Mouse (Mus musculus) liver, embryonic 14 days (tissue): ENCODE results near the gene Trappc6a. TPM values are rescaled to one million over a fixed set of nuclear protein-coding genes. Genes with fewer than 3 reads are reported as not detected.

Experiments used
- polyA plus RNA-seq: library from polyadenylated mRNA; depleted of rRNA; stranded (reverse); fragments of >200 nt; gene quantifications from 2 replicates; pipeline ENCODE4 v1.2.3, GENCODE M21; 2012; rRNA removed

The Trappc6a gene
- 19.8 and 25.1 TPM in 2 replicates for polyA plus RNA-seq

DNA sequence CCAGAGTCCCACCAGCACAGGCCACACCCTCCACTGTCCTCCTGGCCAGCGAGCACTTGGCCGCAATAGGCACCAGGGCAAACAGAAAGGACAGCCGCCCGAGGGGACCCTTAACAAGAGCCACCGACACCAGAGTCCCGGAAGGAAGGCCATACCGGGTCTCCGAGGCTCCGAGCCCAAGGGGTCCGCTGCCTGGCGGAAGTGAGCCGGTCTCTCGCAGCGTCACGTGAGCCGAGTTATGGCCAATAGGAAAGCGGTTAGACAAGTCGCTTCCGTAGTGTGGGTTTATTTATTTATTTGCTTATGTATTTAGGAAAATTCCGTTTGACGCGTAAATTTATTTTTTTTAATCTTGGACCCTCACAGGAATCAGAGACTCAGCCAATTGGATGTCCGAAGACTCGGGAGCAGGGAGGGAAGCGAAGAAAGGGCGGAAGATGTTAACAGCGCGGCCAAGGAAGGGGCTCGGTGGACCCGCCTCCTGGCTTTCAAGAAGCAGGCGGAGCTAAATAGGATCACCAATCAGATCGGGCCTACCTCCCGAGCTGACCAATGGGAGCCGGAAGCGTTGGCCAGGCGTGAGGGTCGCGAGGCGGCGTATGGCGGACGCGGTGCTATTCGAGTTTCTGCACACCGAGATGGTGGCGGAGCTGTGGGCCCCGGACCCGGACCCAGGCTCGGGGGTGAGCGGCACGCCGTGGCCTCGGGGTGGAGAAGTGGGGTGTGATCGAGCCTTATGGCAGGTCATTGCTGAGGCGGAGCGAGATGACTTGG, at the start of gene Trappc6a, which contains the start of gene Bloc1s3:
Gene Trappc6a (plus strand): TSS at position 246 of the 774 bp plus-strand sequence.
Gene Bloc1s3 (minus strand): TSS at position 218 of the 774 bp plus-strand sequence.

DNA sequence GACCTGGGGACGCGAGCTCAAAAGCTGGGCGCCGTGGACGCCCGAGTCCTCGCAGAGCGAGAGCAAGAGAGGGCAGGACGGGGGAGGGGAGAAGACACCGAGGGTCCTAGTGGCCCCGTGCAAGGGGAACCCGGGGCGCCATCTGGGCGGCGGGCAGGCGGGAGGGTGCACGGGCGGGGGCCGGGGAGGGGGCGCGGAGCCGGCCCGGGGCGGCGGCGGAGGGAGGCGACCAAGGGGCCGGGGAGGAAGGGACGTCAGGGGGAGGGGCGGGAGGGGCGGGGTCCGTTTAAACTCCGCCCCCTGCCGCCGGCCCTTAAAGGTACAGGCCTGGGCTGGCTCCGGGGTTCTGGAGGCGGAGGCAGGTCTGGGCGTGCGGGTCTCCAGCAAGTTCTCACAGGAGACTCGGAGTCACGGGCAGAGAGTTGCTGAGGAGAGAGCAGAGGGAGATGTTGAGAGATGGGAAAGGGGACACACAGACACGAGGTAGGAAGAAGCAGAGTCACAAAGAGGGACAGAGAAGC, 49.5 kb upstream of the Trappc6a start, which contains the start of gene Mark4:
Gene Mark4 (minus strand): TSS at position 231 of the 521 bp plus-strand sequence.

DNA sequence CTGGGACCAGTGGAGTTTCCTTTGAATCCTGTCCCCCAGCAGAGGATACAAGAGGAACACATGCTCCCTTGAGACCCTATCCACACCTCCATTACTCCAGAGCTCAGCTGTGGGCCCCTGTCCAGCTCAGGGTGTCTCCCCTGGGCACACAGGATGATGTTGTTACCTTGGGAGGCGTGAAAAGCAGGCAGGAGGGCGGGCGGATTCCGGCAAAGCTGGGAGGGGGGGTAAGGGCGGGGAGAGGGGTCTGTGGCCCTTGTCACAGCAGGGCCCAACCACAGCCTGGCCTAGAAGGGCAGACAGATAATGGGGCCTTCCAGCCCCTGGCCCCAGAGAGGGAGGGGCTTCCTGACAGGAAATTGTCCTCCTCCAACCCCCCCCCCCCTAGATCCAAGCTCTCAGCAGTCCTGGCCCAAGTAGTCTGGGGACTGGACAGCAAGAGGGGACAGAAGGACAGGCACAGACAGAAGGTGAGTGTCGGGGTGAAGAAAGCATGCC, 45.3 kb upstream of the Trappc6a start, which contains the start of gene Exoc3l2:
Gene Exoc3l2 (plus strand): TSS at position 448 of the 498 bp plus-strand sequence.

DNA sequence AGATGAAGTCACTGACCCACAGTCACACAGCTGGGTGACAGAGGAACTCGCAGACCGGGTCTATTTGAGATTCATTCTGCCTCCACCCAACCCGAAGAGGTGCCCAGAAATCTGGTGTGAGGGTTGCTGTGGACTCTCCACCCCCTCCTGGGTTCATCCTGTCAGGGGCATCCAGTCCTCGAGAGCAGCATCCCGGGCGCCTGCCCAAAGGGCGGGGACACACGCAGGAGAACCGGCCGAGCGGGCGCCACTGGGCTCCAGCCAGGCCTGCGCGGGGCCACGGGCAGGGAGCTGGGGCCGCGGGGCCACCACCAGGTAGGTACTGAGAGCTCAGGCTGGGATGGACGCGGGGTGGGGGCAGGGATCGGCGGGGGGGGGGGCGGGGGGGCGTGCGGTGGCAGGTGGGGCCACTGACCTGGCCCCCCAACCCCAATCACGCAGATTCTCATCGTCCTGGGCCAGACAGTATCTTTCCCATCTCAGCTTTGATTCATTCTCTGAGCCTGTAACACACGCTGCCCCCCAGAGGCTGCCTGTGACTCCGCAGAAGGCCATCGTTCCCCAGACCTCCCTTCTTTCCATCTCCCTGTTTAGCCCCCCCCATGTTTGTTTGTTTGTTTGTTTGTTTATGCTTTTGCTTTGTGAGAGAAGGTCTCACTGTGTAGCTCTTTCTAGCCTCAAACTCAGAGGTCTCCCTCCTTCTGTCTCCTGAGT, 9.6 kb downstream of the Trappc6a start, which contains the start of gene Nkpd1:
Gene Nkpd1 (plus strand): TSS at position 187 of the 714 bp plus-strand sequence.

DNA sequence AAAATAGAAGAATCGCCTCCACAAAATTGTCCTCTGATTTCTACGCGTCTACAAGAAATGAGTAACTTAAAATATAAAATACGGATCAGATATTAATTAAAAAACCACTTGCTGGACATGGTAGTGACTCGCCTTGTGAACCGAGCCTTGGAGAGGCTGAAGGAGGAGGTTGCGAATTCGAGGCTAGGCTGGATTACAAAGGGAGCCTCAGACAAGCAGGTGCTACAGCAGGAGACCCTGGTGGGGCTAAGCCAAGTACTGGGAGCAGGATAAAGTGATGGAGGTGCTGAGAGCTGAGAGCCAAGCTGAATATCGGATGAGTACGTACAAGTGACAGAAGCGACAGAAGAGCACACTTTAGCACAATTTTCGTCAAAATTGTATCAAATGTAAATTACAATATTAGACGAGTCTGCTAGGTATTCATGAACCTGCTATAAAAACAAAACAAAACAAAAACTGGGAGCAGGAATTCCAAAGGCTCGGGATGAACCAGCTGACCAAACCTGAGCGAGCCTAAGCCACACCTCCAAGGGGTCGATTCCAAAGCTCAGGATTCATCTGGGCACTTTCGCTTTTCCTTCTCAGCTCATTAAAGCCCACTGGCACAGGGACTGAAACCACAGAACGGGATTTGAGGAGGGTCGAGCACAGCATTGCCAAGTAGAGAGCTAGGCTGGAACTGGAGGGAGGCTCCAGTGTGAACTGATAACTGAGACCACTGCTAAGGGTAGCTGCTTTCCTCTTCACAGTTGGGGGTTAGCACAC, 54.6 kb downstream of the Trappc6a start, which contains the start of gene Ppp1r37:
Gene Ppp1r37 (minus strand): TSS at position 434 of the 768 bp plus-strand sequence.

Other genes starting within 250 kb of the Trappc6a start
- gene Vasp, start 236.6 kb upstream of the Trappc6a start, polyA plus RNA-seq, result 35.5 and 39.5 TPM in 2 replicates
- 0.03 TPM in 1 of 2 replicates, not detected in the other for gene Ppm1n, start 228.3 kb upstream of the Trappc6a start, polyA plus RNA-seq
- gene Rtn2, start 225.8 kb upstream of the Trappc6a start, polyA plus RNA-seq, result 2.9 and 3.9 TPM in 2 replicates
- 0.06 and 0.07 TPM in 2 replicates for gene Fosb, start 198.3 kb upstream of the Trappc6a start, polyA plus RNA-seq
- gene Ercc1, start 163.6 kb upstream of the Trappc6a start, polyA plus RNA-seq, result 8.6 and 9.6 TPM in 2 replicates
- gene Cd3eap, start 148.9 kb upstream of the Trappc6a start, polyA plus RNA-seq, result 7.3 and 7.5 TPM in 2 replicates
- 1.7 and 1.9 TPM in 2 replicates for gene Ppp1r13l, start 148.6 kb upstream of the Trappc6a start, polyA plus RNA-seq
- 9.9 and 11.5 TPM in 2 replicates for gene Ercc2, start 126.4 kb upstream of the Trappc6a start, polyA plus RNA-seq
- gene Klc3, start 104.3 kb upstream of the Trappc6a start, polyA plus RNA-seq, result 0.16 and 0.23 TPM in 2 replicates
- gene Ckm, start 103.6 kb upstream of the Trappc6a start, polyA plus RNA-seq, result 0.14 and 5.3 TPM in 2 replicates
- 2.2 and 2.6 TPM in 2 replicates for gene Mark4, start 49.6 kb upstream of the Trappc6a start, polyA plus RNA-seq
- 1.7 and 1.9 TPM in 2 replicates for gene Exoc3l2, start 45.1 kb upstream of the Trappc6a start, polyA plus RNA-seq
- 1.8 and 2.1 TPM in 2 replicates for gene Bloc1s3, start within 50 bp of the Trappc6a start, polyA plus RNA-seq
- gene Nkpd1, start 9.4 kb downstream of the Trappc6a start, polyA plus RNA-seq, result 0.03 TPM in 2 replicates
- 17.7 and 19.6 TPM in 2 replicates for gene Ppp1r37, start 54.7 kb downstream of the Trappc6a start, polyA plus RNA-seq
- gene Zfp296, start 68.9 kb downstream of the Trappc6a start, polyA plus RNA-seq, result 0.66 and 0.83 TPM in 2 replicates
- gene Gemin7, start 69.2 kb downstream of the Trappc6a start, polyA plus RNA-seq, result 29.5 and 35.4 TPM in 2 replicates
- 19.1 and 20.8 TPM in 2 replicates for gene Clasrp, start 96.1 kb downstream of the Trappc6a start, polyA plus RNA-seq
- gene Relb, start 121.0 kb downstream of the Trappc6a start, polyA plus RNA-seq, result 1.3 and 1.5 TPM in 2 replicates
- 19.1 and 22.8 TPM in 2 replicates for gene Clptm1, start 156.6 kb downstream of the Trappc6a start, polyA plus RNA-seq
- 439 and 482 TPM in 2 replicates for gene Apoc2, start 169.5 kb downstream of the Trappc6a start, polyA plus RNA-seq
- 2.8 and 3.9 TPM in 2 replicates for gene Gm44805, start 173.0 kb downstream of the Trappc6a start, polyA plus RNA-seq
- gene Apoc4, start 173.1 kb downstream of the Trappc6a start, polyA plus RNA-seq, result 77.5 and 93.8 TPM in 2 replicates
- 191 and 192 TPM in 2 replicates for gene Apoc1, start 184.3 kb downstream of the Trappc6a start, polyA plus RNA-seq
- gene Apoe, start 190.8 kb downstream of the Trappc6a start, polyA plus RNA-seq, result 2,192 and 2,254 TPM in 2 replicates
- gene Tomm40, start 207.0 kb downstream of the Trappc6a start, polyA plus RNA-seq, result 46.5 and 58.9 TPM in 2 replicates
- 7.6 and 8.0 TPM in 2 replicates for gene Nectin2, start 242.1 kb downstream of the Trappc6a start, polyA plus RNA-seq